Mouse (Mus musculus) lung, embryonic 14.5 days (tissue): ENCODE data around the gene Psma1. TPM values are rescaled to one million over a fixed set of nuclear protein-coding genes. Genes with fewer than 3 reads are reported as not detected.

ENCODE experiments used
- ATAC-seq: fragments of 200-750 bp; cut with Nextera tagmentation; 2 replicates; pipeline ENCODE4 v1.8.0; 2017; ENCODE audit warnings: mild to moderate bottlenecking, moderate TSS enrichment, moderate library complexity; ENCODE audit not compliant: insufficient read depth
- DNase-seq: peaks from one replicate; pipeline ENCODE4 v3.0.0-alpha.2; 2015
- H3K27ac ChIP-seq: fragments of 300-500 bp; sonication (generic); 2 replicates; pipeline ENCODE4 v1.5.1; 2014; ENCODE audit warnings: low read depth, mild to moderate bottlenecking, moderate library complexity
- H3K27me3 ChIP-seq: fragments of 300-500 bp; sonication (generic); 2 replicates; pipeline ENCODE4 v1.6.1; 2014; ENCODE audit warnings: low read length, control low read depth; ENCODE audit not compliant: insufficient read depth
- H3K36me3 ChIP-seq: fragments of 300-500 bp; sonication (generic); 2 replicates; pipeline ENCODE4 v1.6.1; 2014; ENCODE audit warnings: control low read depth; ENCODE audit not compliant: insufficient read depth
- H3K4me1 ChIP-seq: fragments of 300-500 bp; sonication (generic); 2 replicates; pipeline ENCODE4 v1.6.1; 2014; ENCODE audit warnings: antibody characterized with exemption, control low read depth; ENCODE audit not compliant: insufficient read depth
- H3K4me2 ChIP-seq: fragments of 300-500 bp; sonication (generic); 2 replicates; pipeline ENCODE4 v1.6.1; 2014; ENCODE audit warnings: mild to moderate bottlenecking
- H3K4me3 ChIP-seq: fragments of 300-500 bp; sonication (generic); 2 replicates; pipeline ENCODE4 v1.5.1; 2014; ENCODE audit warnings: low read depth, low read length
- H3K9ac ChIP-seq: fragments of 300-500 bp; sonication (generic); 2 replicates; pipeline ENCODE4 v1.6.1; 2014
- H3K9me3 ChIP-seq: fragments of 300-500 bp; sonication (generic); 2 replicates; pipeline ENCODE4 v1.6.1; 2016; ENCODE audit warnings: low read depth, low read length, control low read depth
- CTCF ChIP-seq: IDR thresholded peaks from 2 replicates; pipeline ENCODE4 v1.5.1; 2016; ENCODE audit warnings: antibody characterized with exemption, low read depth
- WGBS: fragments of 180-500 bp; shearing (Covaris S2); extraction: QIAGEN DNeasy Blood & Tissue Kit; methylation state at CpG from one replicate; pipeline ENCODE4 v1.1.7; 2014; 5-methylcytosine and 5-hydroxymethylcytosine counted together
- polyA plus RNA-seq: library from polyadenylated mRNA; unstranded; fragments of >200 nt; fragmentation: Nextera tagmentation; extraction: Ambion mirVana; gene quantifications from 2 replicates; pipeline ENCODE4 v1.2.1, GENCODE M21; 2014

Psma1 gene
- polyA plus RNA-seq, 1 experiment from 2014 or later: 430 TPM

GRCm38 (mm10) chr7:114226521-114226920, 49.4 kb downstream of the Psma1 start:
- no peaks in the 10 kb centered on the region for H3K27me3 ChIP-seq
- H3K9ac ChIP-seq: no peak overlapping the region
- no peak for ATAC-seq
- no peaks in the 10 kb centered on the region for H3K9me3 ChIP-seq
- WGBS: 84% methylated on average over 1 of the region's 1 CpGs
- peak; percentile 6 for DNase-seq
- H3K4me3 ChIP-seq: no peak overlapping the region
- no peaks in the 10 kb centered on the region for H3K4me1 ChIP-seq
- H3K4me2 ChIP-seq: no peak overlapping the region
- no peak for TF ChIP-seq CTCF
- H3K36me3 ChIP-seq: peaks cover 68% of the 10 kb centered on the region
- H3K27ac ChIP-seq: no peak overlapping the region

- no peak overlapping the region for H3K4me2 ChIP-seq
- no peak overlapping the region for H3K9ac ChIP-seq
- TF ChIP-seq CTCF: no peak
- H3K27me3 ChIP-seq: no peaks in the 10 kb centered on the region
- WGBS: 83% methylated on average over 4 of the region's 4 CpGs
- H3K27ac ChIP-seq: no peak overlapping the region
- H3K4me1 ChIP-seq: no peaks in the 10 kb centered on the region
- no peak overlapping the region for H3K4me3 ChIP-seq
- peaks cover 62% of the 10 kb centered on the region for H3K36me3 ChIP-seq
- no peak for ATAC-seq
- no peak for DNase-seq
- H3K9me3 ChIP-seq: no peaks in the 10 kb centered on the region
Observed at GRCm38 (mm10) chr7:114220433-114220832, 55.5 kb downstream of the Psma1 start.

GRCm38 (mm10) chr7:114216908-114217307, 59.0 kb downstream of the Psma1 start:
- 81% methylated on average over 2 of the region's 2 CpGs for WGBS
- H3K27ac ChIP-seq: no peak overlapping the region
- peaks cover 67% of the 10 kb centered on the region for H3K36me3 ChIP-seq
- ATAC-seq (no peak), DNase-seq (no peak)
- no peak overlapping the region for H3K9ac ChIP-seq
- no peak overlapping the region for H3K4me2 ChIP-seq
- H3K9me3 ChIP-seq: no peaks in the 10 kb centered on the region
- no peak for TF ChIP-seq CTCF
- H3K4me1 ChIP-seq: no peaks in the 10 kb centered on the region
- no peak overlapping the region for H3K4me3 ChIP-seq
- H3K27me3 ChIP-seq: no peaks in the 10 kb centered on the region

Other genes with a start within 250 kb of the Psma1 start
- 47.1 and 48.3 TPM in 2 replicates for gene Rras2, start 158.3 kb downstream of the Psma1 start, polyA plus RNA-seq
- 129 and 135 TPM in 2 replicates for gene Copb1, start 21.4 kb downstream of the Psma1 start, polyA plus RNA-seq
- 11.7 and 12.2 TPM in 2 replicates for gene Pde3b, start 139.2 kb upstream of the Psma1 start, polyA plus RNA-seq